Mouse (Mus musculus) liver, embryonic 14.5 days (tissue): ENCODE results near the gene Fcgrt. TPM values are rescaled to one million over a fixed set of nuclear protein-coding genes. Genes with fewer than 3 reads are reported as not detected.

ENCODE experiments used
- ATAC-seq: fragments of 200-750 bp; cut with Nextera tagmentation; 2 replicates; pipeline ENCODE4 v1.8.0; 2017; ENCODE audit warnings: moderate number of reproducible peaks, mild to moderate bottlenecking, moderate library complexity; ENCODE audit not compliant: insufficient read depth
- DNase-seq, 3 experiments: peaks; one replicate each; pipeline ENCODE4 v3.0.0-alpha.2; 2012 to 2013; ENCODE audit warnings: low read depth in 3 of 3, low spot score in 3 of 3
- H3K27ac ChIP-seq: fragments of 300-500 bp; sonication (generic); 2 replicates; pipeline ENCODE4 v1.5.1; 2014; ENCODE audit warnings: moderate library complexity, mild to moderate bottlenecking, control low read depth, inconsistent platforms
- H3K27me3 ChIP-seq: fragments of 300-500 bp; sonication (generic); 2 replicates; pipeline ENCODE4 v1.6.1; 2014; ENCODE audit warnings: mild to moderate bottlenecking, low read length, moderate library complexity; ENCODE audit not compliant: control insufficient read depth, insufficient read depth
- H3K36me3 ChIP-seq: fragments of 300-500 bp; sonication (generic); replicated peaks from 2 replicates; pipeline ENCODE4 v1.6.1; 2014; ENCODE audit warnings: low read depth; ENCODE audit not compliant: control insufficient read depth, insufficient read depth
- H3K4me1 ChIP-seq, 2 experiments: fragments of 200-500 bp in 1 of 2; fragments of 300-500 bp in 1 of 2; sonication (generic) in 1 of 2; replicated peaks; 2 replicates each; pipeline ENCODE4 v1.6.1; 2012 to 2014; ENCODE audit warnings: antibody characterized with exemption in 1 of 2, inconsistent platforms in 1 of 2, low read length in 1 of 2; ENCODE audit not compliant: control insufficient read depth in 2 of 2, insufficient read depth in 2 of 2
- H3K4me2 ChIP-seq: fragments of 300-500 bp; sonication (generic); 2 replicates; pipeline ENCODE4 v1.6.1; 2014; ENCODE audit warnings: low read depth, mild to moderate bottlenecking, control low read depth, moderate library complexity
- H3K4me3 ChIP-seq, 2 experiments: fragments of 200-500 bp in 1 of 2; fragments of 300-500 bp in 1 of 2; sonication (generic) in 1 of 2; 2 replicates each; pipeline ENCODE4 v1.5.1; 2012 to 2014; ENCODE audit warnings: low read depth in 2 of 2, low read length in 2 of 2, mild to moderate bottlenecking in 2 of 2, control low read depth in 1 of 2, inconsistent platforms in 1 of 2, moderate library complexity in 1 of 2; ENCODE audit not compliant: insufficient read depth in 1 of 2
- H3K9ac ChIP-seq: fragments of 300-500 bp; sonication (generic); replicated peaks from 2 replicates; pipeline ENCODE4 v1.6.1; 2014; ENCODE audit warnings: mild to moderate bottlenecking, control low read depth, moderate library complexity
- H3K9me3 ChIP-seq: fragments of 300-500 bp; sonication (generic); 2 replicates; pipeline ENCODE4 v1.6.1; 2016; ENCODE audit warnings: low read length, mixed read lengths; ENCODE audit not compliant: control insufficient read depth
- CTCF ChIP-seq: IDR thresholded peaks from 2 replicates; pipeline ENCODE4 v1.5.1; 2016; ENCODE audit warnings: antibody characterized with exemption, low read depth, control low read depth
- EP300 ChIP-seq: IDR thresholded peaks from 2 replicates; pipeline ENCODE4 v1.6.1; 2016; ENCODE audit warnings: antibody characterized with exemption, low read depth
- WGBS: fragments of 180-500 bp; shearing (Covaris S2); extraction: QIAGEN DNeasy Blood & Tissue Kit; methylation state at CpG from one replicate; pipeline ENCODE4 v1.1.7; 2014; ENCODE audit not compliant: insufficient replicate concordance; 5-methylcytosine and 5-hydroxymethylcytosine counted together
- polyA plus RNA-seq, 2 experiments: library from polyadenylated mRNA; depleted of rRNA in 1 of 2; stranded (reverse) in 1 of 2; unstranded in 1 of 2; fragments of >200 nt; fragmentation: Nextera tagmentation in 1 of 2; extraction: Ambion mirVana in 1 of 2; gene quantifications; 2 replicates each; pipeline versions ENCODE4 v1.2.1 to v1.2.3; 2012 to 2014

Fcgrt gene
- polyA plus RNA-seq, 2 experiments, result 14.9 to 35.5 TPM

GRCm38 (mm10) chr7:45079856-45080255, 23.8 kb downstream of the Fcgrt start:
- TF ChIP-seq EP300 (no peak), CTCF (peak; percentile 97)
- WGBS, result 1% methylated on average over 10 of the region's 10 CpGs
- ATAC-seq, result no peak

DNA sequence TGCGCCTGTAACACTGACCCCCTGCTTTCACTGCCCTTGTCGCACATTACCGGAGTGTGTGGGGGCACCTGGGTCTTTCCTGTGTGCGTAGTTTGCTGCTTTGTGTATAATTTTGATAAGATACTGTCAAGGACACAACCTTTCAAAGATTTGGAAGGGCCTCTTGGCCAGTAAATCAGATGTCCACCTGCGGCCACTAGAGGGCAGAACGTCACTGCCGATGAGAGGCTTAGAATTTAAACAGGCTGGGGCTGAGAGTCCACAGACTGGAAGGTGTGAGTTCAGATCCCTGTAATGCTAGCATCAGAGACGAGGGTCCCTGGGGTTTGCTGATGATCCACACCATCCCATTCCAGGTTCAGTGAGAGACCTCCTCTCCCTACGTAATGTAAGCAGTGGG, 25.1 kb downstream of the Fcgrt start:
- TF ChIP-seq CTCF (peak; percentile 94), EP300 (no peak)
- H3K4me2 ChIP-seq, result no peak overlapping the region
- H3K36me3 ChIP-seq, result peaks cover 7% of the 10 kb centered on the region; the same call in 1 of the 2 replicates
- H3K27me3 ChIP-seq, result no peaks in the 10 kb centered on the region
- H3K27ac ChIP-seq, result no peak overlapping the region
- no peaks in the 10 kb centered on the region for H3K9me3 ChIP-seq
- 0 out of 2 replicates have a peak, but pooled peaks have one; percentile 7 for ATAC-seq
- no peak overlapping the region for H3K4me3 ChIP-seq
- peaks cover 3 to 12% of the 10 kb centered on the region in 2 experiments; a peak in 3 of 4 replicates for H3K4me1 ChIP-seq
- no peak overlapping the region for H3K9ac ChIP-seq
- DNase-seq, result peak in 1 of 3 experiments; percentile 56
- WGBS, result 20% methylated on average over 9 of the region's 9 CpGs

More at GRCm38 (mm10) chr7:45079856-45080255, 23.8 kb downstream of the Fcgrt start:
- Histone ChIP-seq H3K4me3 (no peak overlapping the region), H3K9ac (no peak overlapping the region), H3K27me3 (no peaks in the 10 kb centered on the region), H3K9me3 (no peaks in the 10 kb centered on the region), H3K4me2 (no peak overlapping the region), H3K27ac (no peak overlapping the region), H3K36me3 (peaks cover 7% of the 10 kb centered on the region; the same call in 1 of the 2 replicates), H3K4me1 (peaks cover 3 to 12% of the 10 kb centered on the region in 2 experiments; a peak in 3 of 4 replicates)
- peak; percentile 56 to 74 (median 66) for DNase-seq

DNA sequence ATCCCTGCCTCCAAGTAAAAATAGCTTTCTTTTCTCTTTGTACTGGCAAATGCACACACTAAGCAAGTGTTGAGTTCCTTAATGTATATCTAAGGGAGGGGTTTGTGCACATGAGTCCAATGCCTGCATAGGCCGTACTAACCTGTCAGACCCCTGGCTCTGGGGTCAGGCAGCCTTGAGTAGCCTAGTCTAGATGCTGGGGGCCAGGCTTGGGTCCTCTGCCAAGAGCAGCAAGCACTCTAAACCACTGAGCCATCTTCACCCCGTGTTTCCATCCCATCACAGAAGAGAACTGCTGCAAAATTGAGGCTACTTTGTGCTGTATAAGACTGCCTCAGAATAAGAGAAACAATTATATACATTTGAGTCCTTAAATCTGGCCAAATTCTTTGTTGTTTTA, 25.8 kb downstream of the Fcgrt start:
- no peak for ATAC-seq
- peaks cover 2 to 12% of the 10 kb centered on the region in 2 experiments; a peak in 3 of 4 replicates for H3K4me1 ChIP-seq

DNA sequence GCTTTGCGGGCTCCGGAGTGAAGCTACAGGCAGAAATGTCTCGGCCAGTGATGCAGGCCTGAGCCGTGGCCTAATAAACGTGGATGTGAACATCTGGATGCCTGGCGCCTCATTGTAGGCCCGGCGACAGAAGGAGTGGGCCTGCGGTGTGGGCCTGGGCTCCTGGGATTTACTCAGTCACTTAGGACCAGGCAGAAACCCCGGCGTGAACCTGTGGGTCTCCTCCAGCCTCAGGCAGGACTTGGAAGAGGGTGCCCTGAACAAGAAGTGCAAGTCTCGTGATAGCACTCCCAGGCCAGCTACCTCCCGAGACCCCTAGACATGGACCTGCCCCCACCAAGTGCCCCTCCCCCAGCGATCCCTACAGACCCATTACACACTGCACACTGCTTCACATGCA, 26.3 kb downstream of the Fcgrt start:
- TF ChIP-seq EP300, result no peak
- TF ChIP-seq CTCF, result no peak
- no peak overlapping the region for H3K4me2 ChIP-seq
- peaks cover 0 to 8% of the 10 kb centered on the region in 2 experiments; a peak in 2 of 4 replicates for H3K4me1 ChIP-seq
- 77% methylated on average over 14 of the region's 14 CpGs for WGBS
- no peaks in the 10 kb centered on the region for H3K27me3 ChIP-seq
- no peak for DNase-seq
- H3K4me3 ChIP-seq, result no peak overlapping the region
- no peak overlapping the region for H3K27ac ChIP-seq
- no peak for ATAC-seq
- H3K9ac ChIP-seq, result no peak overlapping the region
- peaks cover 7% of the 10 kb centered on the region; the same call in 1 of the 2 replicates for H3K36me3 ChIP-seq
- no peaks in the 10 kb centered on the region for H3K9me3 ChIP-seq

More for the DNA sequence above, 25.8 kb downstream of the Fcgrt start:
- no peak overlapping the region for H3K4me3 ChIP-seq
- no peak overlapping the region for H3K9ac ChIP-seq
- peaks cover 7% of the 10 kb centered on the region; the same call in 1 of the 2 replicates for H3K36me3 ChIP-seq
- 91% methylated on average over 2 of the region's 2 CpGs for WGBS
- no peak for TF ChIP-seq CTCF
- no peak for TF ChIP-seq EP300
- H3K27me3 ChIP-seq, result no peaks in the 10 kb centered on the region
- H3K27ac ChIP-seq, result no peak overlapping the region
- no peak overlapping the region for H3K4me2 ChIP-seq
- no peaks in the 10 kb centered on the region for H3K9me3 ChIP-seq
- DNase-seq, result no peak

DNA sequence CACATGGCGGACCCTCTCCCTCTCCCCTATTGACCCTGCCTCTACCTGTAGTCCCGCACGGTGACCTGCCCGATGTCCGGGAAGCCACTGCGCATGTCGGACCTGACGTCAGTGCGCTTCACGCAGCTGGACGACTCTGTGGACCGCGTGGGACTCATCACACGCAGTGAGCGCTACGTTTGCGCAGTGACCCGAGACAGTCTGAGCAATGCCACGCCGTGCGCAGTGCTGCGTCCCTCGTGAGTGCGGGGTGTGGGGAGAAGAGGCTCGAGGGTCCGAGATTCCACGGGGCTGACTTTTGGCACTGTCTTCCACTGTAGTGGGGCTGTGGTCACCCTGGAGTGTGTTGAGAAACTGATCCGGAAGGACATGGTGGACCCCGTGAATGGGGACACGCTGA, 27.1 kb downstream of the Fcgrt start:
- Histone ChIP-seq H3K4me3 (no peak overlapping the region), H3K4me1 (peaks cover 0 to 6% of the 10 kb centered on the region in 2 experiments; a peak in 2 of 4 replicates), H3K36me3 (peaks cover 7% of the 10 kb centered on the region; the same call in 1 of the 2 replicates), H3K27ac (no peak overlapping the region), H3K4me2 (no peak overlapping the region), H3K27me3 (no peaks in the 10 kb centered on the region), H3K9ac (no peak overlapping the region), H3K9me3 (no peaks in the 10 kb centered on the region)
- ATAC-seq (no peak), DNase-seq (no peak)
- no peak for TF ChIP-seq CTCF
- TF ChIP-seq EP300, result no peak
- WGBS, result 87% methylated on average over 30 of the region's 30 CpGs
